Mouse (Mus musculus): Measurements from ENCODE around the gene Ccdc188. TPM values are rescaled to one million over a fixed set of nuclear protein-coding genes. Genes with fewer than 3 reads are reported as not detected.

The Ccdc188 gene
- not detected in 2 replicates for polyA plus RNA-seq (2012; rRNA removed)

DNA sequence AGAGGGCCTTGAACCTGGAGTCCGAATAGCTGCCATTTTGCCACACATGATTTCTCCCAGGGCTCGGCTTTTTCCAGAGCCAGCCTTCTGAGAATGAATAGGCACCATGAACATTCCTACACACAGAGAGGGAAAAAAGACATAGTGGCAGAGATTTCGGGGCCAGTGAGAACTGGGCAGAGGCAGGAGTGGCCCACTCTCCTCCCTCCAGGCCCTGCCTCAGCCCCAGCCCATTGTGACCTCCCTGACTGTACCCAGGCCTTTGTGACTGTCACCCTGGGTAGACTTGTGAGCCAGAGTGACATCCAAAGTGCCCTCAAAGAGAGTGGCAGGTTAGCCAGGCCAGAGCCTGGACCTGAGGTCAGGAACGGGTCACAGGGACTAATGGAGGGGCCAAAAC is at the start of gene Ccdc188:
Ccdc188 (plus strand) TSS at position 301 of the 400 bp plus-strand sequence.

DNA sequence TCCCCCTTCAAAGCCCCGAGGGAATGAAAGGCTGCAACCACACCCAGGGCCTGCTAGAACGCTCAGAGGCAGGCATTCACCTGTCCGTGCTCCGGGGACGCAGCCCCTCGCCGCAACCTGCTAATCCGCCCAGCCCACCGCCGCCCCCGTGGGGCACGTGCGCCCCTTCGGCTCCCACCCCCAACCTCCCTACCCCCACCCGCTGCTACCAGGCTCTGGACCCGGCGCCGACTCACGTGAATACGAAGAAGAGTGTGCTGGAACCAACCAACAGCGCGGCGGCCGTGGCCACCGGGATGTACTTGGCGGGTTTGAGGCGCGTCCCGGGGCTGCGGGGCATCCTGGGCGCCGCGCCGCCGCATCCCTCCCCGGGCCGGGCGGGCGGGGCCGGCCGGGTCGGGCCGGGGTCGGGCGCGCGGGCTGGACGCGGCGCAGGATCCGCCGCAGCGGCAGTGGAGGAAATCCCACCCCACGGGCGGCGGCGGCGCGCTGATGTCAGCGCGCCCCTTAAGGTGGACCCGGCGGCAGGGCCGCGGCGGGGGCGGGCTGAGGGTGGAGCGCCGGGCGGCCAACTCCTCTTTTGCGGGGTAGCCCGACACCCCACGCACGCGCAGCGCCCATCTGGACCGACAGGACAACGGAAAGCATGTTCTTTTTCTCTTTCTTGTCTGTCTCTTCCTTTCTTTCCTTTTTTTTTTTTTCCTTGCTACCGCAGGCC is 17.2 kb downstream of the Ccdc188 start, which contains the start of gene Zdhhc8:
Zdhhc8 (minus strand) TSS at position 466 of the 718 bp plus-strand sequence.

DNA sequence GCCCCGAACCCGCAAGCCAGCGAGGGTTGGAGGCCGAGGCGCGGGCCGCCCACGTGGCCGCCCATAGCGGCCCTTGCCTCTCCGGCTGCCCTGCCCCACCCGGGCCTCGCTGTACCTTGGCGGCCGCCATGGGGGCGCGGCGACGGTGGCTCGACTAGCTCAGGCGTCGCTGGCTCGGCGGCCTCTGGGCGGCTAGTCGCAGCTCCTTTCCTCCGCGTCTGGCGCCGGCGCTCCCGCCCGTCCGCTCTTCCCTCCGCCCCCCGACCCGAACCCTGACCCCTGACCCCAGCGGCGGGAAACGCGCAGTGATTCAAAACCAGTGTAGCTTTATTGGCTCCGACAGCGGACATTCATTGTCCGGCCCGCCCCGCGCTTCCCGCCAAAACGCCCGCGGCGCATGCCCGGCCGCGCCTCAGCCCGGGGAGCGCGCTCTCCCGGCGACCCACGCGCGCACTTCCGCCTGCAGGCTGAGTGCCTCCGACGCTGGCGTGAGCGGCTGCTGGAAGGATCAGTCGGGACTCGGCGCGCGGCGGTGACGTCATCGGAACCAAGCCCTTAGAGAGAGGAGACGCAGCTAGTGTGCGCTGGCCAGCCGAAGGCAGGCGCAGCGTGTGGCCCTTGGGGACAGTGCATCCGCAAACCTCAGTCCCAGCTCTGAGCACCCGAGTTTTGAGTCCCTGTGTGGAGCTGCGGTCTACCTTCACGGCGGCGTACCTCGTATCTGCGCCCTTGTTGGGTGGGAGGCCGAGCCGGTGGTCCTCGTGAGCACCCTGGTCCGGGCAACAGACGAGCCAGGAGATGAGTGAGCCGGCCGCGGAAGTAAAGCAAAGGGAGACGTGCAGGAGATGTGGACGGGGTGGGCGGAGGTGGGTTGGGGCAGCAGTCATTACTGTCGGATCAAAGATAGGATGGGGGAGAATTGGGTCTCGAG is 31.0 kb downstream of the Ccdc188 start, which contains the start of the genes Trmt2a and Ranbp1:
Trmt2a (plus strand) TSS at position 247 of the 931 bp plus-strand sequence.
Ranbp1 (minus strand) TSS at position 300 of the 931 bp plus-strand sequence.

DNA sequence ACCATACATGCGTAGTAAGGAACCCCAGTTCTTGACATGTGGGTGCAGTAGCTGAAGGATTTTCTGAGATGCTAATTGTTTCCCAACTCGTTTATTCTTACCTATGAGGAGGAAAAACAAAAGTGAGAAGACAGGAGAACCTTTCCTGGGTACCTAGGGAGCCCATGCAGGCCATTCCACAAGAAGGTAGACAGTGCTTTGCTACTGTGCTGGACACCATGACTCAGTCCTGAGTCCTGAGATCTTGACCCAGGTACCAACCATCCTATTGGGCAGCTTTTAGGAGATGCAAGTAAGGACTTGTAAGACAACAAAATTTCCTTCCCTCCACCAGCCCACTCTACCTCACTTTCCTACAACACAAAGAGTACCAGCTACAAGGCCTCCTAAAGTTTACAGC is 40.5 kb downstream of the Ccdc188 start, which contains the start of gene Gm49776:
Gm49776 (minus strand) TSS at position 101 of the 400 bp plus-strand sequence.

Other genes starting within 250 kb of the Ccdc188 start
- 3.2 and 5.8 TPM in 2 replicates for gene Vpreb2, start 237.5 kb upstream of the Ccdc188 start, polyA plus RNA-seq (2012; rRNA removed)
- 13.7 and 14.7 TPM in 2 replicates for gene Dgcr6, start 165.0 kb upstream of the Ccdc188 start, polyA plus RNA-seq (2012; rRNA removed)
- 4.6 and 4.8 TPM in 2 replicates for gene Prodh, start 127.7 kb upstream of the Ccdc188 start, polyA plus RNA-seq (2012; rRNA removed)
- 0.26 TPM in 2 replicates for gene Rtn4r, start 90.2 kb upstream of the Ccdc188 start, polyA plus RNA-seq (2012; rRNA removed)
- gene Zdhhc8, start 17.3 kb downstream of the Ccdc188 start, polyA plus RNA-seq (2012; rRNA removed) = 3.6 and 4.7 TPM in 2 replicates
- gene Trmt2a, start 30.8 kb downstream of the Ccdc188 start, polyA plus RNA-seq (2012; rRNA removed) = 33.6 and 34.6 TPM in 2 replicates
- gene Ranbp1, start 30.9 kb downstream of the Ccdc188 start, polyA plus RNA-seq (2012; rRNA removed) = 75.3 and 81.0 TPM in 2 replicates
- gene Gm49776, start 40.4 kb downstream of the Ccdc188 start, polyA plus RNA-seq (2012; rRNA removed) = 0.15 and 0.16 TPM in 2 replicates
- gene Dgcr8, start 71.4 kb downstream of the Ccdc188 start, polyA plus RNA-seq (2012; rRNA removed) = 13.6 and 16.7 TPM in 2 replicates
- gene Tango2, start 130.2 kb downstream of the Ccdc188 start, polyA plus RNA-seq (2012; rRNA removed) = 56.0 and 64.7 TPM in 2 replicates
- 10.0 and 10.2 TPM in 2 replicates for gene Arvcf, start 130.3 kb downstream of the Ccdc188 start, polyA plus RNA-seq (2012; rRNA removed)
- gene Txnrd2, start 208.5 kb downstream of the Ccdc188 start, polyA plus RNA-seq (2012; rRNA removed) = 58.8 and 62.0 TPM in 2 replicates
- 91.2 and 92.4 TPM in 2 replicates for gene Comt, start 209.0 kb downstream of the Ccdc188 start, polyA plus RNA-seq (2012; rRNA removed)